Mouse (Mus musculus) stomach, embryonic 16.5 days (tissue): ENCODE measurements around the gene Ifit1bl2. TPM values are rescaled to one million over a fixed set of nuclear protein-coding genes. Genes with fewer than 3 reads are reported as not detected.
A peak's percentile ranks its signal among the peaks of the same experiment; 100 is the strongest.
"Not testable (repeated sequence)": the region's sequence is repeated elsewhere in the genome, so short reads cannot be mapped to it uniquely, and the experiment has no call there.

Source experiments
- ATAC-seq: fragments of 200-750 bp; cut with Nextera tagmentation; 2 replicates; pipeline ENCODE4 v1.8.0; 2017; ENCODE audit warnings: moderate number of reproducible peaks, moderate TSS enrichment; ENCODE audit not compliant: insufficient read depth, low FRiP score
- H3K27ac ChIP-seq: fragments of 300-500 bp; sonication (generic); 2 replicates; pipeline ENCODE4 v1.5.1; 2014; ENCODE audit warnings: low read length
- H3K27me3 ChIP-seq: fragments of 300-500 bp; sonication (generic); 2 replicates; pipeline ENCODE4 v1.6.1; 2014; ENCODE audit warnings: low read length, control low read depth, mixed read lengths; ENCODE audit not compliant: control insufficient read depth, insufficient read depth
- H3K36me3 ChIP-seq: fragments of 300-500 bp; sonication (generic); 2 replicates; pipeline ENCODE4 v1.6.1; 2014; ENCODE audit warnings: low read length; ENCODE audit not compliant: control insufficient read depth, insufficient read depth
- H3K4me1 ChIP-seq: fragments of 300-500 bp; sonication (generic); 2 replicates; pipeline ENCODE4 v1.6.1; 2014; ENCODE audit warnings: low read length, control low read depth, mixed read lengths; ENCODE audit not compliant: control insufficient read depth, insufficient read depth
- H3K4me2 ChIP-seq: fragments of 300-500 bp; sonication (generic); 2 replicates; pipeline ENCODE4 v1.6.1; 2014; ENCODE audit warnings: low read depth, low read length, mixed read lengths
- H3K4me3 ChIP-seq: fragments of 300-500 bp; sonication (generic); replicated peaks from 2 replicates; pipeline ENCODE4 v1.5.1; 2014; ENCODE audit warnings: mild to moderate bottlenecking, low read length
- H3K9ac ChIP-seq: fragments of 300-500 bp; sonication (generic); 2 replicates; pipeline ENCODE4 v1.6.1; 2014; ENCODE audit warnings: low read length
- H3K9me3 ChIP-seq: fragments of 300-500 bp; sonication (generic); replicated peaks from 2 replicates; pipeline ENCODE4 v1.6.1; 2016; ENCODE audit warnings: low read length, control low read depth; ENCODE audit not compliant: control insufficient read depth
- WGBS: fragments of 180-500 bp; shearing (Covaris S2); extraction: QIAGEN DNeasy Blood & Tissue Kit; methylation state at CpG from one replicate; pipeline ENCODE4 v1.1.7; 2014; 5-methylcytosine and 5-hydroxymethylcytosine counted together
- polyA plus RNA-seq: library from polyadenylated mRNA; unstranded; fragments of >200 nt; fragmentation: Nextera tagmentation; extraction: Ambion mirVana; gene quantifications from 2 replicates; pipeline ENCODE4 v1.2.1, GENCODE M21; 2015

Ifit1bl2 gene
- polyA plus RNA-seq, 1 experiment from 2014 or later: 2.3 TPM

GRCm38 (mm10) chr19:34598341-34598740, 42.2 kb downstream of the Ifit1bl2 start:
- no peaks in the 10 kb centered on the region for H3K4me1 ChIP-seq
- no peak overlapping the region for H3K4me2 ChIP-seq
- H3K9me3 ChIP-seq: no peaks in the 10 kb centered on the region
- H3K27ac ChIP-seq: no peak overlapping the region
- no peaks in the 10 kb centered on the region for H3K27me3 ChIP-seq
- 74% methylated on average over 2 of the region's 2 CpGs for WGBS
- ATAC-seq: no peak
- no peak overlapping the region for H3K4me3 ChIP-seq
- H3K9ac ChIP-seq: no peak overlapping the region
- H3K36me3 ChIP-seq: no peaks in the 10 kb centered on the region

- H3K4me2 ChIP-seq: no peak overlapping the region
- ATAC-seq: no peak
These were observed 43.7 kb downstream of the Ifit1bl2 start for GRCm38 (mm10) chr19:34596811-34597210.

GRCm38 (mm10) chr19:34594523-34594922, 46.0 kb downstream of the Ifit1bl2 start:
- not testable (repeated sequence) for H3K9me3 ChIP-seq, H3K36me3 ChIP-seq, H3K4me3 ChIP-seq, H3K4me1 ChIP-seq, H3K4me2 ChIP-seq, H3K27ac ChIP-seq, H3K9ac ChIP-seq, H3K27me3 ChIP-seq, ATAC-seq
- WGBS: 81% methylated on average over 3 of the region's 3 CpGs

More at GRCm38 (mm10) chr19:34596811-34597210, 43.7 kb downstream of the Ifit1bl2 start:
- no peak overlapping the region for H3K9ac ChIP-seq
- no peaks in the 10 kb centered on the region for H3K36me3 ChIP-seq
- H3K27me3 ChIP-seq: no peaks in the 10 kb centered on the region
- H3K27ac ChIP-seq: no peak overlapping the region
- H3K4me3 ChIP-seq: no peak overlapping the region
- H3K4me1 ChIP-seq: no peaks in the 10 kb centered on the region
- H3K9me3 ChIP-seq: no peaks in the 10 kb centered on the region

GRCm38 (mm10) chr19:34593456-34593855, 47.1 kb downstream of the Ifit1bl2 start:
- Histone ChIP-seq H3K9me3 (no peaks in the 10 kb centered on the region), H3K36me3 (no peaks in the 10 kb centered on the region), H3K4me3 (no peak overlapping the region), H3K4me1 (no peaks in the 10 kb centered on the region), H3K27me3 (no peaks in the 10 kb centered on the region), H3K4me2 (no peak overlapping the region), H3K27ac (no peak overlapping the region), H3K9ac (no peak overlapping the region)
- WGBS: 84% methylated on average over 2 of the region's 2 CpGs
- ATAC-seq: no peak

- no peaks in the 10 kb centered on the region for H3K4me1 ChIP-seq
- H3K36me3 ChIP-seq: no peaks in the 10 kb centered on the region
- no peak for ATAC-seq
- no peak overlapping the region for H3K27ac ChIP-seq
- no peaks in the 10 kb centered on the region for H3K9me3 ChIP-seq
- H3K9ac ChIP-seq: no peak overlapping the region
- no peak overlapping the region for H3K4me2 ChIP-seq
- H3K27me3 ChIP-seq: no peaks in the 10 kb centered on the region
- H3K4me3 ChIP-seq: no peak overlapping the region
These were observed 51.6 kb downstream of the Ifit1bl2 start for GRCm38 (mm10) chr19:34588959-34589358.

GRCm38 (mm10) chr19:34587898-34588692, 52.4 kb downstream of the Ifit1bl2 start:
- H3K9ac ChIP-seq, H3K27me3 ChIP-seq, ATAC-seq, H3K9me3 ChIP-seq, H3K36me3 ChIP-seq, H3K27ac ChIP-seq, H3K4me3 ChIP-seq, H3K4me1 ChIP-seq, H3K4me2 ChIP-seq: not testable (repeated sequence)
- WGBS: 67% methylated on average over 6 of the region's 12 CpGs

- H3K27me3 ChIP-seq, ATAC-seq, H3K9ac ChIP-seq, H3K9me3 ChIP-seq, H3K4me1 ChIP-seq, H3K4me2 ChIP-seq, H3K4me3 ChIP-seq, H3K36me3 ChIP-seq, H3K27ac ChIP-seq: not testable (repeated sequence)
- 63% methylated on average over 5 of the region's 5 CpGs for WGBS
These were observed 54.6 kb downstream of the Ifit1bl2 start for GRCm38 (mm10) chr19:34585740-34586458.

- not testable (repeated sequence) for H3K4me3 ChIP-seq, H3K27me3 ChIP-seq, H3K27ac ChIP-seq, H3K9ac ChIP-seq, H3K4me2 ChIP-seq, H3K9me3 ChIP-seq, H3K4me1 ChIP-seq, H3K36me3 ChIP-seq
- WGBS: 27% methylated on average over 2 of the region's 2 CpGs
- ATAC-seq: peak; percentile 47
These were observed 57.3 kb downstream of the Ifit1bl2 start, which contains the start of gene Ifit3 for GRCm38 (mm10) chr19:34583126-34583766. Ifit3 (plus strand) TSS chr19:34583531.

GRCm38 (mm10) chr19:34582696-34583095, 57.8 kb downstream of the Ifit1bl2 start:
- H3K4me3 ChIP-seq, H3K27ac ChIP-seq, H3K4me1 ChIP-seq, H3K27me3 ChIP-seq, ATAC-seq, H3K4me2 ChIP-seq, H3K9ac ChIP-seq, H3K36me3 ChIP-seq, H3K9me3 ChIP-seq: not testable (repeated sequence)
- 89% methylated on average over 2 of the region's 2 CpGs for WGBS
